Mouse (Mus musculus) induced T-regulatory cell, adult 2 months (primary cell): Measurements from ENCODE around the gene Dhx57.
A peak's percentile ranks its signal among the peaks of the same experiment; 100 is the strongest.
"Not testable (repeated sequence)": the region's sequence is repeated elsewhere in the genome, so short reads cannot be mapped to it uniquely, and the experiment has no call there.

ENCODE experiments used
- DNase-seq: peaks from one replicate; pipeline ENCODE4 v3.0.0-alpha.2; 2012; ENCODE audit warnings: low read depth

Dhx57 gene

DNA sequence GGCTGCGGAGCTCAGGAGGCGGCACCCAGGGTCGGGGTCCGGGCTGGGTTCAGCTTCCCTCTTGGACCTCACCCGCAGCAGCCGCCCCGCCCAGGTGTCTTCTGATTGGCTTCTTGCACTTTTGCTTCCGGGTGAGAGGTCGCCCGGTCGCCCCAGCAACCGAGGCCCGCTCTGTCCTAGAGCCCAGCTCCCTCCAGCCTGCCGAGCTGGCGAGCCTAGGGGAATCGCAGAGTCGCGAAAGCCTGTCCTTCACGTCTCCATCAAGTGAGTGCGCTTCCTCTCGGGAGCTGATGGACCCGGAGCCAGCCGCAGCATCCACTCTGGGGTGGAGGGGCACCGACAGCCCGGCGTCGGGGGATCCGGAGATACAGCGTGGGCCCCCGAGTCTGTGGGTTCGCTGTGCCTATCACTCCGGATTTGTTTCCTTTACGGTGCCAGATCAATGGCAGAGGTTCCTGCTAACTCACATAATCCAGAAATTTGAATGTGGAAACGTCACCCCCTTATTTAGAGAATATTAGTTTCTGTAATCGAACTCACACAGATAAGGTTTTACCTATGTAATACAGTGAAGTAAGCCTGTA is at the start of gene Dhx57, which contains the start of gene Morn2:
Dhx57 (minus strand) TSS at position 403 of the 584 bp plus-strand sequence.
Morn2 (plus strand) TSS at position 130 of the 584 bp plus-strand sequence.
- peak; percentile 97 for DNase-seq

DNA sequence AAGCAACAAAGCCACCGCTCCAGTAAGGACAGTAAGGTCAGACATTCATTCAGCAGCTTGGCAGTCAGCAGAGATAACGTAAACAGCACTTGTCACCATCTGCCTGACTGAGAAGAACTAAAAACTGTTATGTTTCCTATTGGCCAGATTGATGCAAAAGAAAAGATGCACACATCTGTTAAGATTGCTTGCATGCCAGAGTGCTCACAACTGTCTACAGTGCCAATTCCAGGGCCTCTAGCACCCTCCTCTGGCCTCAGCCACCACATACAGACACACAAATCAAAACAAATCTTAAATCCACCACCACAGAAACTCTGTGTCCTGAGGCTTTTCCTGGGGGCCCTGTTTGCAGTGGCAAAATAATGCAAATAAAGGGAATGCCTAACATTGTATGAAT is 42.1 kb upstream of the Dhx57 start:
- peak; percentile 59 for DNase-seq

DNA sequence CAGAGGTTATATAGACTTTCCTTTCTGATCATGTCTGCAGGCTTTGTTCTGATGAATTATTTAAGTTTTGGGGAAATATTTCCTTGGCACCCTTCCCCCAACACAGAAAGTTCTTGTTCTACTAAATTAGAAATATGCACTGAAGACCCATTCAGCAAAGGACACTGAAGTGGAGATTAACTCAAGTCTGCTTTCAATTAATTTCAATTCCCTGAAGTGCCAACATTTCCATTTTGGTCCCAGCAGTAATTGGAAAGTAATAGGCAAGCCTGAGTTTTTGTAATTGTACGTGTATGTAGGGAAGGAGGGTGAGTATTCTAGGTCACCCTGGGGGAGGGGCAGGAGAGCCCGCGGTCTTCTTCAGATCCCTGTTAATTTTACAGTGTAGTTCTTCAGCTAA is 36.2 kb upstream of the Dhx57 start:
- no peak for DNase-seq

DNA sequence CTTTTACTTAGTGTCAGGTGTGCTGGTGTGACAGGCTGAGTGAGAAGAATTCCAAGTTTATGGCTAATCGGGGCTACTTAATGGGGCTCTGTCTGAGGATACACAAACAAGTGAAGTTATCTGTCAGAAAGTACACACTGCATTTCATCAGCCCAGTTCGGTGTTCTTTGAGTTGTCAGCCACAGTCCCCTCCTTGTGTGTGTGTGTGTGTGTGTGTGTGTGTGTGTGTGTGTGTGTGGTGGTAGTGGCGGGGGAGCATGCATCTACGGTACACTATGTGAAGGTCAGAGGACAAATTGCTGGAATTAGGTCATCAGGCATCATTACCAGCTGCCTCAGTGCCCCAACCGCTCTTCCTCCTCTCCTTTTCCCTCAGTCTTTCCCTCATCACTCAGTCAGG is 35.2 kb upstream of the Dhx57 start:
- no peak for DNase-seq

DNA sequence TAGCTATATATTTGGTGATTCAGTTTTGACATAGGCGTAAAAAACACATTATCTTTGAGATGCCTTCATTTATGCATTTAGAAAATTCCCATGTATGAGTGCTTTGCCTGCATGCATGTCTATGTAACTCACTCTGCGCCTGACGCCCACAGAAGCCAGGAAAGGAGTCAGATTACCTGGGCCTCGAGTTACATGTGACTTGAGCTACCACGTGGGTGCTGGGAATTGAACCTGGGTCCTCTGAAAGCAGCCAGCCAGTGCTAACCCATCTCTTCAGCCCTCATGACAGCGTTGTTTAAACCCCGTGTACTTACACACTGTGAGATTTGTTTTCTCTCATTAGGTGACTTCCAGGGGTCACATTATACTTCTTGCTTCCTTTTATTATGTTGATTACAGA is 34.2 kb upstream of the Dhx57 start:
- no peak for DNase-seq

DNA sequence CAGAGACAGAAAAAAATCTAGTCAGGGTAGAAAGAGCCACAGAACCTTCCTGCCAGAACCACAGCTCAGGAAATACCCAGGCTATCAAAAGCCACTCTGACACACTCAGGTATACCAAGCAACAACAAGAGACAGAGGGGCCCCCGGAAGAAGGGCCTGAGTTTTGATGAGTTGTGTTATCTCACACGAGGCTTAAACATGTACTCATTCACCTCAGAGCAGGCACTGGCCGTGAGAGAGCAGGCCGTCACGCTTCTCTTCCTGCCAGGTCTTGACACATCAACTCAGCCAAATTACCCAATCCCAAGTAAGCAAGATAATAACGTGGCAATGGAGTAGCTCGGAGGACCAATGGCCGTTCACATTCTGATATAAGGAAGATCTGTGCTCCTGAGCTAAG is 33.4 kb upstream of the Dhx57 start:
- peak; percentile 83 for DNase-seq

DNA sequence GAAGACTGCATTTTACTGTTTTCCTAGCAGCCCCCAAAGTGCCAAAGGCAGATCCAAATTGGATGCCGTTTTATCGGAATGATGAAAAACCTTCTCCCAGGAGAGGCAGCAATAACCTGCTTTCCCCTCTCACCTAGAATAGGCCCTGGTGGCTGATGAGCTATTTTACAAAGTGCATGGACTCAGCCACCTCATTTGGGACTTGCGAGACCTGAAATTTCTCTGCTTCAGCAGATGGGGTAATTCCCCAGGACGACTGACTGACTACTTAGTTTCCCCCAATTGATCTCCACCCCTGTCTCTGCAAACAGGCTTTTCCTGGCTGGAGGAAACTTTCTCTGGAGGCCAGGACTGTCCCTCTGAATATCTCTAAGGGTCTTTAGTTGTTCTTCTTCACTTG is 32.7 kb upstream of the Dhx57 start:
- no peak for DNase-seq

DNA sequence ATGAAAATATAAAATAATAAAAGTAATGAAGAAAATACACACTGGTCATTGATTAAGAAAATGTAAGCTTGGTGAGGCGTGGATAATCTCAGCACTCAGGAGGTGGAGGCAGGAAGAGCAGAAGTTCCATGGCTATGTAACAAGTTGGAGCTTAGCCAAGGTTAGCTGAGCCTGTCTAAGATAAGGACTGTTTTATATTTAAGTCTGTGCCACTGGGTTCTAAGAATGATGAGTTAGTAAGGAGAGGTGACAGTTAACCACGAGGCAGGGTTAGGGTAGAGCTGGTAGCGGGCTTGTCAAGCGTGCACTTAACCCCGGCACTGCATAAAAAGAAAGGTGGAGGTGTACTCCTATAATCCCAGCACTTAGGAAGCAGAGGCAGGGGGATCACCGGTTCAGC is 32.0 kb upstream of the Dhx57 start:
- no peak for DNase-seq

DNA sequence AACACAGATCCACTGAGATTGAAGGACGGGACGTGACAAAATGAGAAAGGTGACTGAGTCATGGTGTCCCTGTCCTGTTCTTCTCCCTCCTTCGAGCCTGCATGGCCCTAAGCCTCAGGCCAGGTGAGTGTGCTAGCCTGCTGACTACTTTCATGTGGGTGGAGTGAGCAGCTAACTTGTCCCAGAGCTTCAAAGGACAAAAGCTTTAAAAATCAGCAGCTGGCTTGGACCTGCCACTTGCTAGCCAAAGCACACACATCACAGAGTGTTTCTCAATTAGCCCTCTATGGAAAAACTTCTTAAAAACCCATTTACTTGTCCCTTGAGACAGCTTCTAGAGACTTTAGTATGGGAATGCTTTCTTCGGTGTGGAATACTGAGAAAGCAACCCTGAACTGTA is 22.1 kb upstream of the Dhx57 start:
- no peak for DNase-seq

DNA sequence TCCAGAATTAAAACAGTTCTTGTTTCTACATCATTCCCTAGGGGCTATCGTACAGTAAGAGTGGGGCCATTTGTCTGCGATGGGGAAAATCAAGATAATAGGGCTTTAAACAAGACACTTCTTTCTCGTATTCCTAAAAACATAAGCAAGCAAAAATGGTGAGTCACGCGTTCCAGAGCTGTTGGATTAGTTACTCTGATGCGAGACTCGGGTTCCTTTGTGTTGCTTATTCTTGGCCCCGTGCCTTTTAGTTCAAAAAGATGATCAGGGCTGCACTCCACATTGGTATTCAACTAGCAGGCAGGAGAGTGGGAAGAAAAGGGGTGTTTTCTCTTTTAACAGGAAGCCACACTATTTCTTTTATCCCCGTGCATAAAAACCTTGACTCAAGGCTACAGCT is 21.5 kb upstream of the Dhx57 start:
- no peak for DNase-seq

DNA sequence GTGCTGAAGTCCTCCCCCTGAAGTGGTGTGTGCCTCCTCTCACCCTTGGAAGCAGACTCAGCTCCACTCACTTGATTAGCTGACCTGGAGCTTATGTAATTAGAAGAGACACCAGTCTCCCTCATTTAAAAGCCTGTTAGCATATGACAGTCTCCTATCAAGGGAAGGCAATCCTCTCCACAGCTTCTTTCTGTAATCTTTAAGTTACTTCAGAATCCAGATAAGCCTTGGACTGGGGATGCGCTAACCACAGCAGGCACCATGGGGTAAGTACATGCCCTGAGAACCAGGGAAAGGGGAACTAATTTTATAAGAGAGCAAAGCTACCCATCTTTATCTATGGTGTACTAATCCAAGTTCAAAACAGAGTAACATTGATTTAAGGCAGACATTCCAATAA is 17.0 kb upstream of the Dhx57 start, which contains the start of gene Arhgef33:
Arhgef33 (plus strand) TSS at position 157 of the 400 bp plus-strand sequence.
- no peak for DNase-seq

DNA sequence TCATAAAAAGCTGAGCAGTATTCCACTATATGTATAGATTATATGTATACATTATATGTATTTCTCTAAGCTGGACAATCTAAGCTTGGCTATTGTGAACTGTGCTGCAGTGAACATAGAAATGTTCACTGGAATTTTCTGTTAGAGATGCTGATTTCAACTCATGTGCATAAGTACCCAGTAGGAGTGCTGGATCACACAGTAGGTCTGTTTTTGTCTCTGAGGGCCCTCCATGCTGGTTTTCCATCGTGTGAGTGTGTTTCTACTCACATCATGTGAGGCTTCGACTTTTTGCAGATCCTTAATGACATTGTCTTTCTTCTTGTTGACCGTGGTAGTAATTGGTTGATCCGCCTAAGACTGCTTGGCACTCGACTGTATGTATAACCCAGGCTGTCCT is 8.6 kb upstream of the Dhx57 start:
- no peak for DNase-seq

DNA sequence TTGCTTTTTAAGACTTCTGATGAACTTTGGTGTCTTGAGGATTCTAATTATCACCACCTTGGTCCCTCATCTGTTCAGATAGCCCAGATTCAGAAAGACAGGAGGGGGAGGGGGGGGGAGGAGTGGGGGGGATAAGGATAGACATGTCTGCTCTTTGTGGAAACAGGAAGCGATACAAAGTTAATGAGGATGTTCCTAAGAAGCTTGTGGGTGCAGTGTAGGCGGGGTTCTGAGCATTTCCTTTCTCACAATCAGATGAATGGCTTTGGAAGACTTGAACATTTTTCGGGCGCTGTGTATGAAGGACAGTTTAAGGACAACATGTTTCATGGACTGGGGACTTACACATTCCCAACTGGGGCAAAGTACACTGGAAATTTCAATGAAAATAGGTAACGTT is 5.0 kb upstream of the Dhx57 start:
- peak; percentile 15 for DNase-seq

DNA sequence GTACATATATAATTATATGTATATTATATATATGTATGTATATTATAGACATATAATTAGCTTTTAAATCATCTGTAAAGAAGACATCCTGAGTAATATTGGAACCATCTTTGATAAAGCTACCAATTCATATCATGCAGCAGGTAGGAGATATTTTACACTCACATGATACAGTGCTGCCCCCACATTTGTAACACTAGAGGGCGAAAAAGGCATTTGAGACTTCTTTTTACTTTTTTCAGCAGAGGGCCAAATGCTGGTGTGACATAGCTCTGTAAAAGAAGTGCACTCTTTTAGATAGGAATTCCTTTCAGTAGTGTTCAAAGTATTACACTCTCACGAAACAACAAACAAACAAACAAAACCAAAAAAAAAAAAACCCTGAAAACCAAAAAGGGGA is 872 bp upstream of the Dhx57 start:
- peak; percentile 76 for DNase-seq

DNA sequence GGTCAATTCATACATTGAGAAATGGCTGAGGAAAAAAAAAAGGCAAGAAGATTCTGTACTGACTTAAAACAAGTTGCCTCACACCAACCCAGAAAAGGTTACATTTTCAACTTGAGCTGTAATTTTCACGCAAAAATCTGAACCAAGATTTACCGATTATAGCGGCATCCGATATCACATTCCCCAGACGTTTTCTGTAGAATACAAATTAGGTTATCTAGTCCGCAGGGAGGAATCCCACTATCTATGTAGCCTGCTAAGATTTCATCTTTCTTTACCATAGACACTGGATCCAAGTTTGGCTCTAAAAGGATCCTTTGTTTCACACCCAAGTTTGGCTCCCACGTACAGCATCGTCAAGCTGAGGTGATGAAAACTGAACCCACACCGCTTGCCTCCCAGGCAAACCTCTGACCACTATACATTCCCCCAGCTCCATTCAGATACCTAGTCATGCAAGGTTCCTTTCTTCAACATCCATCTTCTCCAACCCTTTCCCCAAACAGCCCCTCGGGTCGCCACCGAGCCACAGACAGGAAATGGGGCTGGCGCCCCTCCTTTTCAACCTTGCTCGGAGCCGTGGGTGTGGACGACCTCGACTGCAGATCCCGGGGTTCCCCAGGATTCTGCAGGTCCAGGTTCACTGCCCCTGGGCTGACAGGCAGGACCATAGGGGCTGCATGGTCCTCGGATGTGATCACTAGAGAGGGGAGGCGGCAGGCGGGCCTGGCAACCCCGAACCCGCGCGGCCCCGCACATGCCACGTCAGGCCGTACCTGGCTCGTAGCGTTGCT is 799 bp downstream of the Dhx57 start:
- peak; percentile 44 for DNase-seq

DNA sequence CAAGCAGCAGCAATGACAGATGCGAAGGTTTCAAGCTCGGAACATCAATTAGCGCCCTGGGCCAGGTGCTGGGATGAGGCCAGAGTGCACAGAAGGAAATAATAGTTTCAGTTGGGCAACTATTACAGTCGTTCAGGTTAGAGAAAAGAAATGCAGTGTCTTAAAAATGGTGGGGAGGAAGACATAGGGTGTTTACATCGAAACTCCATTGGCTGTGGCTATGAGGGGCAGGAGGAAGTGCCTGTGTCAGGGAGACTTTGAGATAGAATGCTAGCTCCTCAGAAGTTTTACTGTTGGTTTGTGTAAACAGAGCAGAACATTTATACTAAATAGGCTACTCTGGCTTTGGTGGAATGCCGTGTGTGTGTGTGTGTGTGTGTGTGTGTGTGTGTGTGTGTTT is 2.3 kb downstream of the Dhx57 start:
- peak; percentile 27 for DNase-seq

DNA sequence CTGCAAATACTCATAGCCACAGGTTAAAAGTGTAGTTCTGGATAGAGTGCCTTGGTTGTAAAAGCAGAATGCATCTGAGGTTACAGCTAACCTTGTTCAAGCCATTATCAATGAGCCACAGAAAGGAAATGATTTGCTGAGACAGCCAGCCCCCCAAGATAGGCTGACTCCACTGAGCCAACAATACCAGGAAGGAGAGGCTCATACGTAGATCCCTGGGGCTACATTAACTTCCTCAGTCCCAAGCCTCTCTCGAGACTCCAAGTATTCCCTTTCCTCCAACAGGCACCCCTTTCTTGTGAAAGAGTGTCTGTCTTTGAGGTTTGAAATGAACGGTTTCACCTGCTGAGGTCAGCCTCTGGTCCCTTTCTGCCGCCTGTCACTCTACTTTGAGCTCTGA is 5.8 kb downstream of the Dhx57 start:
- DNase-seq, result no peak

DNA sequence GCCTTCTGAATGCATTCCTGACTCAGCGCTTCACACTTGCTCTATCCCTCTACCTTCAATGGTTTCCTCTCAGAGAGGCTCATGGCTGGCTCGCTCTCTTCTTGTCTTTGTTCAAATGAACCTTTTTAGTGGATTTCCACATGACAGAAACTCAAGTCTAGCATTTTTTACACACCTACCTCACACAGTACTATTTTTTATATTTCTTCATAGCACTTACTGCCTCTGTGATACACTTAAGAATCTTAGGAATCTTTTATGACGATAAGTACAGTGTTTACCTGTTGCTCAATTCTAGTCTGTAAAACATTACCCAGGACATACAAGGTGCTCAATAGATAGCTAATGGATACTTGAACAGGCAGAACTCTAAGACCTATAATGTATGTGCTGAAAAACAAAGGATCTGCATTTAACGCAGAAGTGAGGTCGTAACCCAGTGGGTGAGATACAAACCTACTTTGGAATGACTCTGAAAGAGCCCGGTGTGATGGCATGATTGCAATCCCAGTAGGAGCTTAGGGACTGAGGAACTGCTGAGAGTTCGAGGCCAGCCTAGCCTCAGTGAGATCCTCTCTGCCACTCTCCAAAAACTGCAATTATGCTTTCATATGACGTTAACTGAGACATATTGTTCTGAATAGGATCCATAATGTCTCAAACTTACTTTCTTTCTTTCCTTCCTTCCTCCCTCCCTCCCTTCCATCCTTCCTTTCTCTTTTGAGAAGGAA is 10.8 kb downstream of the Dhx57 start:
- no peak for DNase-seq

DNA sequence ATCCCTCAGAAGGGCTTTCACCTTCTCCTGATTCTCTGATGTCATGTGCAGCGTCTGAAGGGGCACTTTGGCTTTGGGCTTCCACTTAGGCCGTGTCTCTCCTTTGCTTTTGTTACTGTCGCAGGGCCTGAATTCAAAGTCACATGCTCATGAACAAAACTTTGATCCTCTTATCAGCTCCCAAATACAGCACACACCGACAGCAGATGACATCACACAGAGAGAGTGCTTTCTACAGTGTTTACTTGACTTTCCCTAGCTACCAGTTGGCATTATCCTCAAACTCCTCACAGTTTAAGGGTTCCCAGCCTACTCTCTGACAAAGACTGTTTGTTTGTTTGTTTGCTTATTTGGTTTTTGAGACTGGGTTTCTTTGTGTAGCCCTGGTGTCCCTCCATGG is 12.0 kb downstream of the Dhx57 start:
- DNase-seq, result no peak

DNA sequence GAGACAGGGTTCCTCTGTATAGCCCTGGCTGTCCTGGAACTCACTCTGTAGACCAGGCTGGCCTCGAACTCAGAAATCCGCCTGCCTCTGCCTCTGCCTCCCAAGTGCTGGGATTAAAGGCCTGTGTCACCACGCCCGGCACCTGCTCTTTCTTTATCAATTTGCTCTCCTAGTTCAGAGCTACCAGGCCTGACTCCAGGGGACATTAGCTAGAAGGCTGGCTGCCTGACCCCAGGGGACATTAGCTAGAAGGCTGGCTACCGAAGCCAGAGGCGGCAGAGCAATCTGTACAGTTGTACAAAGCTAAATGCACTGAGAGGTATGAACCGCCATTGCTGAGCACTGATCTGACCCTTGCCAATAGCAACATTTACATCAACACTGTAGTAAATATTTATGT is 19.7 kb downstream of the Dhx57 start:
- not testable (repeated sequence) for DNase-seq

DNA sequence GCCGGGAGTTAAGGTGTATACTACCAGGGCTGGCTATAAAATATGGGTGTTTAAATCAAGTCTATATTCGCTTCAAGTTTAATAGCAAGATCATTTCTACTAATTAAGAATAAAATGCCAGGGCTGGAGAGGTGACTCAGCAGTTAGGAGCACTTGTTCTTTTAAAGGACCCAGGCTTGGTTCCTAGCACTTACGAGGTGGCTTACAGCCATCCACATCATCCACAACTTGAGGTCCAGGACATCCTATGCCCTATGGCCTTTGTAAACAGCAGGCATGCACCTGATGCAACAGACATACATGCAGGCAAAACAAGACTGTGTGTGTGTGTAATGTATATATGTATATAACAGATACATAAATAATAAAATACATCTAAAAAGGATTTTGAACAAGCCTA is 22.1 kb downstream of the Dhx57 start:
- DNase-seq, result no peak

DNA sequence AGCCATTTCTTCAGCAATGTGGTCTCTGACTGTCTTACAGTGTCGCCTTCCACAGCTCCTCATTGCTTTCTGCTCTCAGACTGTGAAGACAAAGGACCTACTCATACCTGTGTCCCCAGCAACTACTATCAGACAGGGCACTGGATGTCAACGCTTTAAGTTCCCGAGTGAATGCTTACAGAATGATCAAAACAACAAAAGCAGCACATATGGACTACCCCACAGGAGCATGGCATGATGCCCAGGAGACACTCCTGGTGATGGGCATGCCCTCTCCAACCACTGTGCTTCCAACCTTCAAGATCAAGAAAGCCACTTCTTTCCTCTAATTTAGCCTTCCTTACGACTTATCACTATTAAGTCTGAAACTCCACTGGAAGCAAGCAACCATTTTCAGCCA is 23.2 kb downstream of the Dhx57 start:
- no peak for DNase-seq

DNA sequence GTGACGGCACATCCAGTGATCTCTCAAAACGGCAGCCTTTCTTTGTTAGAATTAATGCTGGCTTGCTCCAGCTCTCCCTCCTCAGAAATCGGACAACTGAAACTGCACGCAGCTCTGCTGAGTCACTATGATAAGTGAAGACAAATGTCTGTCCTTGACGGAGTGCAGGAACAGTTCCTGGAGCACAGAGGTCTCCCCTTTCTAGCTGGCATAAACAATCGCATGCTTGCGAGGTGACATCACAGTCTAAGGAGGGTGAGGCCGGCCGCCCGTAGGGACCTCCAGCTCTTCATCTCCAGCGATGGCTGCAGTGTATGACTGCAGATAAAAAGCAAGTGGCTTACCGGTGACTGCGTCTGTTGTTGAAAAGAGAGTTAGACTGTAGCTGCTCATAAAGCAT is 35.1 kb downstream of the Dhx57 start:
- DNase-seq, result no peak
